Mouse (Mus musculus) limb, embryonic 13.5 days (tissue): ENCODE results near the gene Rad51c. TPM values are rescaled to one million over a fixed set of nuclear protein-coding genes. Genes with fewer than 3 reads are reported as not detected.

Source experiments
- ATAC-seq: fragments of 200-750 bp; cut with Nextera tagmentation; 2 replicates; pipeline ENCODE4 v1.8.0; 2017; ENCODE audit warnings: low read depth, moderate number of reproducible peaks, moderate TSS enrichment; ENCODE audit not compliant: low FRiP score
- H3K27ac ChIP-seq: fragments of 300-500 bp; sonication (generic); 2 replicates; pipeline ENCODE4 v1.5.1; 2015; ENCODE audit warnings: inconsistent platforms, mild to moderate bottlenecking, moderate library complexity
- H3K27me3 ChIP-seq: fragments of 300-500 bp; sonication (generic); 2 replicates; pipeline ENCODE4 v1.6.1; 2015; ENCODE audit warnings: mild to moderate bottlenecking, inconsistent platforms
- H3K36me3 ChIP-seq: fragments of 300-500 bp; sonication (generic); 2 replicates; pipeline ENCODE4 v1.6.1; 2015; ENCODE audit warnings: inconsistent platforms, mild to moderate bottlenecking, moderate library complexity
- H3K4me1 ChIP-seq: fragments of 300-500 bp; sonication (generic); 2 replicates; pipeline ENCODE4 v1.6.1; 2015; ENCODE audit warnings: inconsistent platforms
- H3K4me2 ChIP-seq: fragments of 300-500 bp; sonication (generic); replicated peaks from 2 replicates; pipeline ENCODE4 v1.6.1; 2015; ENCODE audit warnings: inconsistent platforms, mild to moderate bottlenecking, moderate library complexity
- H3K4me3 ChIP-seq: fragments of 300-500 bp; sonication (generic); 2 replicates; pipeline ENCODE4 v1.5.1; 2015; ENCODE audit warnings: moderate library complexity, mild to moderate bottlenecking, inconsistent platforms
- H3K9ac ChIP-seq: fragments of 300-500 bp; sonication (generic); 2 replicates; pipeline ENCODE4 v1.6.1; 2015; ENCODE audit warnings: mild to moderate bottlenecking, inconsistent platforms
- H3K9me3 ChIP-seq: fragments of 300-500 bp; sonication (generic); 2 replicates; pipeline ENCODE4 v1.6.1; 2016; ENCODE audit warnings: inconsistent platforms
- whole genome bisulfite sequencing: fragments of 180-500 bp; shearing (Covaris S2); methylation state at CpG from one replicate; pipeline ENCODE4 v1.1.7; 2015; 5-methylcytosine and 5-hydroxymethylcytosine counted together
- polyA plus RNA-seq: library from polyadenylated mRNA; unstranded; fragments of >200 nt; fragmentation: Nextera tagmentation; extraction: Ambion mirVana; gene quantifications from 2 replicates; pipeline ENCODE4 v1.2.1, GENCODE M21; 2015

The Rad51c gene
- polyA plus RNA-seq, 1 experiment from 2014 or later = 10.2 TPM

GRCm38 (mm10) chr11:87404111-87404853, 472 bp downstream of the Rad51c start:
- Histone ChIP-seq H3K36me3 (peaks cover 4% of the 10 kb centered on the region), H3K9me3 (no peaks in the 10 kb centered on the region; the same call in 1 of the 2 replicates), H3K4me3 (peak overlapping the region; percentile 63), H3K27me3 (no peaks in the 10 kb centered on the region), H3K27ac (peak overlapping the region; percentile 94), H3K9ac (peak overlapping the region; percentile 77), H3K4me1 (0 out of 2 replicates have a peak, but pooled peaks cover 4% of the 10 kb centered on the region), H3K4me2 (peak overlapping the region; percentile 66)
- 3% methylated on average over 56 of the region's 58 CpGs for WGBS
- ATAC-seq = peak; percentile 91

GRCm38 (mm10) chr11:87398402-87398801, 6.4 kb downstream of the Rad51c start:
- Histone ChIP-seq H3K36me3 (peaks cover 14% of the 10 kb centered on the region), H3K9me3 (no peaks in the 10 kb centered on the region), H3K4me3 (no peak overlapping the region), H3K27ac (no peak overlapping the region), H3K27me3 (no peaks in the 10 kb centered on the region), H3K4me1 (no peaks in the 10 kb centered on the region), H3K9ac (no peak overlapping the region), H3K4me2 (no peak overlapping the region)
- no peak for ATAC-seq
- 98% methylated on average over 2 of the region's 2 CpGs for WGBS

GRCm38 (mm10) chr11:87393855-87394254, 10.9 kb downstream of the Rad51c start:
- H3K9me3 ChIP-seq = no peaks in the 10 kb centered on the region
- no peak overlapping the region for H3K4me3 ChIP-seq
- H3K27ac ChIP-seq = no peak overlapping the region
- no peak overlapping the region for H3K4me2 ChIP-seq
- no peaks in the 10 kb centered on the region for H3K4me1 ChIP-seq
- 57% methylated on average over 1 of the region's 1 CpGs for WGBS
- H3K27me3 ChIP-seq = no peaks in the 10 kb centered on the region
- ATAC-seq = no peak
- no peak overlapping the region for H3K9ac ChIP-seq
- H3K36me3 ChIP-seq = peaks cover 20% of the 10 kb centered on the region

GRCm38 (mm10) chr11:87385676-87386075, 19.1 kb downstream of the Rad51c start:
- H3K4me1 ChIP-seq = no peaks in the 10 kb centered on the region
- no peak for ATAC-seq
- WGBS = 93% methylated on average over 1 of the region's 1 CpGs
- no peak overlapping the region for H3K4me3 ChIP-seq
- H3K9me3 ChIP-seq = no peaks in the 10 kb centered on the region
- H3K9ac ChIP-seq = no peak overlapping the region
- H3K36me3 ChIP-seq = peaks cover 6% of the 10 kb centered on the region; the same call in 1 of the 2 replicates
- no peak overlapping the region for H3K27ac ChIP-seq
- H3K4me2 ChIP-seq = no peak overlapping the region
- H3K27me3 ChIP-seq = no peaks in the 10 kb centered on the region

GRCm38 (mm10) chr11:87384551-87384950, 20.2 kb downstream of the Rad51c start:
- Histone ChIP-seq H3K9me3 (no peaks in the 10 kb centered on the region), H3K4me3 (no peak overlapping the region), H3K27ac (no peak overlapping the region), H3K36me3 (peaks cover 9% of the 10 kb centered on the region; the same call in 1 of the 2 replicates), H3K4me2 (no peak overlapping the region), H3K27me3 (no peaks in the 10 kb centered on the region), H3K9ac (no peak overlapping the region), H3K4me1 (peaks cover 3% of the 10 kb centered on the region; the same call in 1 of the 2 replicates)
- ATAC-seq = no peak
- WGBS = 91% methylated on average over 4 of the region's 4 CpGs

GRCm38 (mm10) chr11:87367865-87368580, 36.7 kb downstream of the Rad51c start:
- no peak overlapping the region for H3K4me2 ChIP-seq
- H3K4me1 ChIP-seq = no peaks in the 10 kb centered on the region
- H3K36me3 ChIP-seq = no peaks in the 10 kb centered on the region
- H3K9me3 ChIP-seq = no peaks in the 10 kb centered on the region
- no peak for ATAC-seq
- H3K4me3 ChIP-seq = no peak overlapping the region
- 42% methylated on average over 9 of the region's 9 CpGs for WGBS
- H3K9ac ChIP-seq = no peak overlapping the region
- H3K27ac ChIP-seq = no peak overlapping the region
- no peaks in the 10 kb centered on the region for H3K27me3 ChIP-seq

GRCm38 (mm10) chr11:87367061-87367460, 37.7 kb downstream of the Rad51c start:
- 84% methylated on average over 7 of the region's 7 CpGs for WGBS
- H3K27ac ChIP-seq = no peak overlapping the region
- H3K9ac ChIP-seq = no peak overlapping the region
- H3K4me1 ChIP-seq = no peaks in the 10 kb centered on the region
- H3K4me3 ChIP-seq = no peak overlapping the region
- ATAC-seq = no peak
- no peaks in the 10 kb centered on the region for H3K27me3 ChIP-seq
- H3K4me2 ChIP-seq = no peak overlapping the region
- no peaks in the 10 kb centered on the region for H3K9me3 ChIP-seq
- H3K36me3 ChIP-seq = no peaks in the 10 kb centered on the region

- Histone ChIP-seq H3K36me3 (no peaks in the 10 kb centered on the region), H3K4me1 (no peaks in the 10 kb centered on the region), H3K4me2 (no peak overlapping the region), H3K27me3 (peaks cover 9% of the 10 kb centered on the region), H3K4me3 (no peak overlapping the region), H3K9me3 (no peaks in the 10 kb centered on the region), H3K27ac (no peak overlapping the region), H3K9ac (no peak overlapping the region)
- no peak for ATAC-seq
- WGBS = 93% methylated on average over 5 of the region's 5 CpGs
Measured at GRCm38 (mm10) chr11:87365120-87365519, 39.6 kb downstream of the Rad51c start.

- peaks cover 13% of the 10 kb centered on the region for H3K4me1 ChIP-seq
- H3K36me3 ChIP-seq = no peaks in the 10 kb centered on the region
- H3K27ac ChIP-seq = no peak overlapping the region
- peaks cover 55% of the 10 kb centered on the region for H3K27me3 ChIP-seq
- peak overlapping the region; percentile 98 for H3K4me2 ChIP-seq
- no peak; the same call in 1 of the 2 replicates for ATAC-seq
- H3K9me3 ChIP-seq = no peaks in the 10 kb centered on the region
- peak overlapping the region; percentile 64 for H3K9ac ChIP-seq
- H3K4me3 ChIP-seq = peak overlapping the region; percentile 69
- WGBS = 16% methylated on average over 10 of the region's 10 CpGs
Measured at GRCm38 (mm10) chr11:87359262-87359612, 45.5 kb downstream of the Rad51c start.

GRCm38 (mm10) chr11:87358331-87359261, 46.2 kb downstream of the Rad51c start, which contains the start of gene Ppm1e:
Gene Ppm1e, minus strand, starts transcription at chr11:87359023.
- Histone ChIP-seq H3K27ac (no peak within 1 kb of the TSS), H3K9ac (peak within 1 kb of the TSS; percentile 64), H3K4me1 (peaks cover 13% of the 10 kb centered on the region), H3K27me3 (peaks cover 57% of the 10 kb centered on the region), H3K9me3 (no peaks in the 10 kb centered on the region), H3K4me3 (peak within 1 kb of the TSS; percentile 69), H3K4me2 (peak within 1 kb of the TSS; percentile 98), H3K36me3 (no peaks in the 10 kb centered on the region)
- under 1% methylated on average over 88 of the region's 104 CpGs for WGBS
- ATAC-seq = peak; percentile 94

- peak overlapping the region; percentile 98 for H3K4me2 ChIP-seq
- no peak for ATAC-seq
- no peak overlapping the region for H3K27ac ChIP-seq
- peak overlapping the region; percentile 64 for H3K9ac ChIP-seq
- H3K9me3 ChIP-seq = no peaks in the 10 kb centered on the region
- 5% methylated on average over 31 of the region's 31 CpGs for WGBS
- no peaks in the 10 kb centered on the region for H3K36me3 ChIP-seq
- peaks cover 59% of the 10 kb centered on the region for H3K27me3 ChIP-seq
- peak overlapping the region; percentile 69 for H3K4me3 ChIP-seq
- peaks cover 13% of the 10 kb centered on the region for H3K4me1 ChIP-seq
Measured at GRCm38 (mm10) chr11:87357317-87358300, 47.1 kb downstream of the Rad51c start.
